Mouse (Mus musculus): Measurements from ENCODE around the gene Nek7. TPM values are rescaled to one million over a fixed set of nuclear protein-coding genes. Genes with fewer than 3 reads are reported as not detected.
A peak's percentile ranks its signal among the peaks of the same experiment; 100 is the strongest.

The Nek7 gene
- total RNA-seq, 1 experiment from 2014 or later, result 58.0 TPM

- ATAC-seq (ENCODE audit: extremely low read depth, insufficient number of reproducible peaks, low FRiP score, poor library complexity, severe bottlenecking), result no peak
These were observed 40.7 kb downstream of the Nek7 start for GRCm38 (mm10) chr1:138579207-138579606.

GRCm38 (mm10) chr1:138576803-138577202 is 43.1 kb downstream of the Nek7 start:
- no peak for ATAC-seq (ENCODE audit: extremely low read depth, insufficient number of reproducible peaks, low FRiP score, poor library complexity, severe bottlenecking)

- no peak for ATAC-seq (ENCODE audit: extremely low read depth, insufficient number of reproducible peaks, low FRiP score, poor library complexity, severe bottlenecking)
These were observed 43.8 kb downstream of the Nek7 start for GRCm38 (mm10) chr1:138576066-138576697.

- no peak for ATAC-seq (ENCODE audit: extremely low read depth, insufficient number of reproducible peaks, low FRiP score, poor library complexity, severe bottlenecking)
These were observed 44.3 kb downstream of the Nek7 start for GRCm38 (mm10) chr1:138575629-138576028.

- no peak for ATAC-seq (ENCODE audit: extremely low read depth, insufficient number of reproducible peaks, low FRiP score, poor library complexity, severe bottlenecking)
These were observed 48.2 kb downstream of the Nek7 start for GRCm38 (mm10) chr1:138571565-138572361.

- no peak for ATAC-seq (ENCODE audit: extremely low read depth, insufficient number of reproducible peaks, low FRiP score, poor library complexity, severe bottlenecking)
These were observed 48.9 kb downstream of the Nek7 start for GRCm38 (mm10) chr1:138571038-138571441.

GRCm38 (mm10) chr1:138568434-138569232 is 51.3 kb downstream of the Nek7 start:
- ATAC-seq (ENCODE audit: extremely low read depth, insufficient number of reproducible peaks, low FRiP score, poor library complexity, severe bottlenecking), result no peak

GRCm38 (mm10) chr1:138567946-138568345 is 52.0 kb downstream of the Nek7 start:
- ATAC-seq (ENCODE audit: extremely low read depth, insufficient number of reproducible peaks, low FRiP score, poor library complexity, severe bottlenecking), result no peak

- no peak for ATAC-seq (ENCODE audit: extremely low read depth, insufficient number of reproducible peaks, low FRiP score, poor library complexity, severe bottlenecking)
These were observed 55.3 kb downstream of the Nek7 start for GRCm38 (mm10) chr1:138564677-138565076.

GRCm38 (mm10) chr1:138560733-138561132 is 59.2 kb downstream of the Nek7 start:
- no peak for ATAC-seq (ENCODE audit: extremely low read depth, insufficient number of reproducible peaks, low FRiP score, poor library complexity, severe bottlenecking)

GRCm38 (mm10) chr1:138559213-138560101 is 60.5 kb downstream of the Nek7 start:
- ATAC-seq (ENCODE audit: extremely low read depth, insufficient number of reproducible peaks, low FRiP score, poor library complexity, severe bottlenecking), result peak; percentile 36; the same call in 1 of the 2 replicates

- ATAC-seq (ENCODE audit: extremely low read depth, insufficient number of reproducible peaks, low FRiP score, poor library complexity, severe bottlenecking), result 0 out of 2 replicates have a peak, but pooled peaks have one; percentile 39
These were observed 61.6 kb downstream of the Nek7 start for GRCm38 (mm10) chr1:138558342-138558741.

- no peak for ATAC-seq (ENCODE audit: extremely low read depth, insufficient number of reproducible peaks, low FRiP score, poor library complexity, severe bottlenecking)
These were observed 65.0 kb downstream of the Nek7 start for GRCm38 (mm10) chr1:138554926-138555325.

- peak; percentile 44; the same call in 1 of the 2 replicates for ATAC-seq (ENCODE audit: extremely low read depth, insufficient number of reproducible peaks, low FRiP score, poor library complexity, severe bottlenecking)
These were observed 69.8 kb downstream of the Nek7 start for GRCm38 (mm10) chr1:138550184-138550583.

GRCm38 (mm10) chr1:138542170-138542515 is 77.8 kb downstream of the Nek7 start:
- peak; percentile 51; the same call in 1 of the 2 replicates for ATAC-seq (ENCODE audit: extremely low read depth, insufficient number of reproducible peaks, low FRiP score, poor library complexity, severe bottlenecking)

GRCm38 (mm10) chr1:138541495-138542169 is 78.3 kb downstream of the Nek7 start:
- ATAC-seq (ENCODE audit: extremely low read depth, insufficient number of reproducible peaks, low FRiP score, poor library complexity, severe bottlenecking), result peak; percentile 23; the same call in 1 of the 2 replicates

GRCm38 (mm10) chr1:138539713-138540112 is 80.2 kb downstream of the Nek7 start:
- ATAC-seq (ENCODE audit: extremely low read depth, insufficient number of reproducible peaks, low FRiP score, poor library complexity, severe bottlenecking), result no peak

GRCm38 (mm10) chr1:138538217-138538616 is 81.7 kb downstream of the Nek7 start:
- no peak for ATAC-seq (ENCODE audit: extremely low read depth, insufficient number of reproducible peaks, low FRiP score, poor library complexity, severe bottlenecking)
